Mouse (Mus musculus): ENCODE data around the gene Osbpl3. TPM values are rescaled to one million over a fixed set of nuclear protein-coding genes. Genes with fewer than 3 reads are reported as not detected.
"Not testable (repeated sequence)": the region's sequence is repeated elsewhere in the genome, so short reads cannot be mapped to it uniquely, and the experiment has no call there.

Osbpl3 gene
- polyA plus RNA-seq, 1 experiment, result 23.3 TPM

DNA sequence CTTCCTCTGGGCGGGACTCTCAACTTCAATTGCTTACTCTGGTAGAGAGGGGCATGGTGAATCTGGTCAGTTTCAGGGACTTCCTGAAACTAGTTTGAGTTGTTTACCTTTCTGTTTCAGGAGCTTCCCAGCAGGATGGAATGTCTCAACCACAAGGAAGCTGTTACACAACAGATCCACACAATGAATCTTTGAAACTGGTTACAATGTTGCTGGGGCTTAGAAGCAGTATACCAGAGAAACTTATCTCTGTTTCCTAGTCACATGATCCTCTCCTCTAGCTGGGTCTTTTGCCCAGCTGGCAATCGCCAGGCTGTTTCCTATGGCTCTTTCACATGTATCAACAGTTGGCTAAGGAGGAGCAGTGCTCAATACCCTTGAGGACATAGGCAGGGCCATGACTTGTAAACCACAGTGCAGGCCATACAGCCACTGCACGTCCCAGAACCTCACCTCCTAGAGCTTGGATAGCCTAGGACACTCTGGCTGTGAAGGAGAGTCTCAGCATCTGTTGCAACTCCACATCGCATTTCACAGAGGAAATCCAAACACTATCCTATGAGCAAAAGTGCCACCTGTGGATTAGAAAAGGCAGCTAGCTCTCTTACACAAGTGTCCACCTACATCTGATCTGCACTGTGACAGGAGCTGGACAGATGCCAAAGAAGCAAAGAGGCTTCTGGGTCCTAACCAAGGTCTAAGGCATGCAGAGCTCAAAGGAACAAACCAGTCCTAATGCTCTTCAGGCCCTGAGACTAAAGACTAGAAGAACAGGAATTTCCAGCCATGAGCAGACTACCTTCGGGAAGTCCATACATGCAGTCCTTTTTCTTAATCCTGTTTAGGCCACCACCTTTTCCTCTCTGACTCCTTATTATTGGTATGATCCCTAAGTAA is 14.8 kb downstream of the Osbpl3 start:
- no peaks in the 10 kb centered on the region; the same call in 1 of the 2 replicates for H3K9me3 ChIP-seq (replicated peaks; ENCODE audit: control insufficient read depth, insufficient read depth, low read length, poor library complexity, severe bottlenecking)
- no peak overlapping the region for H3K9ac ChIP-seq (ENCODE audit: low read depth, poor library complexity, severe bottlenecking)
- H3K27ac ChIP-seq (ENCODE audit: insufficient read depth, low read length), result no peak overlapping the region
- no peak overlapping the region for H3K4me3 ChIP-seq (ENCODE audit: low read depth, low read length)
- H3K36me3 ChIP-seq (ENCODE audit: control insufficient read depth, insufficient read depth, low read length, poor library complexity, severe bottlenecking), result no peaks in the 10 kb centered on the region
- H3K27me3 ChIP-seq (ENCODE audit: control insufficient read depth, insufficient read depth, low read length, poor library complexity, severe bottlenecking), result no peaks in the 10 kb centered on the region
- TF ChIP-seq CTCF (IDR thresholded peaks at IDR 0.05; ENCODE audit: low read depth, low read length) (no peak), POLR2A (IDR thresholded peaks at IDR 0.05; ENCODE audit: insufficient read depth, low read length) (no peak), EP300 (IDR thresholded peaks at IDR 0.05; ENCODE audit: insufficient read depth, low read depth, low read length) (no peak)
- no peaks in the 10 kb centered on the region for H3K4me1 ChIP-seq (ENCODE audit: control insufficient read depth, insufficient read depth, low read length)

DNA sequence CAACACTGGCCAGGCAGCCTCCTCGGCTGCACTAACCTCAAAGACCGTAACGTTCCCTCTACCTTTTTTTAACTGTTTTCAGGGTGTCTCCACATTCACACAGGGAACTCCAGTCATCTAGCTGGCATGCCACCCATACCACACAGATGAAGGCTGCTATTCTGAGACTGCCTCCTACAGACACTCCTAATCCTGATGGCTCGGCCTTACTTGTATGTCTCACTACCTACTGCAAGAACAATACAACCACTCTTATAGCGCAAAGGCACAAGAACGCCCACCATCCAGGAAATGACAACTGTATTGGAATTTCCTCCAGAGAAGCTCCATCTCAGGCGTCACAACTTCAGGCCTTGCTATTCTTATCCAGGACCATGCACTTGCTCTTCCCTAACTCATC is 15.8 kb downstream of the Osbpl3 start:
- no peaks in the 10 kb centered on the region for H3K4me1 ChIP-seq (ENCODE audit: control insufficient read depth, insufficient read depth, low read length)
- H3K27me3 ChIP-seq (ENCODE audit: control insufficient read depth, insufficient read depth, low read length, poor library complexity, severe bottlenecking), result no peaks in the 10 kb centered on the region
- no peak overlapping the region for H3K4me3 ChIP-seq (ENCODE audit: low read depth, low read length)
- no peaks in the 10 kb centered on the region for H3K9me3 ChIP-seq (replicated peaks; ENCODE audit: control insufficient read depth, insufficient read depth, low read length, poor library complexity, severe bottlenecking)
- no peaks in the 10 kb centered on the region for H3K36me3 ChIP-seq (ENCODE audit: control insufficient read depth, insufficient read depth, low read length, poor library complexity, severe bottlenecking)
- H3K9ac ChIP-seq (ENCODE audit: low read depth, poor library complexity, severe bottlenecking), result no peak overlapping the region
- no peak overlapping the region for H3K27ac ChIP-seq (ENCODE audit: insufficient read depth, low read length)
- TF ChIP-seq EP300 (IDR thresholded peaks at IDR 0.05; ENCODE audit: insufficient read depth, low read depth, low read length) (no peak), POLR2A (IDR thresholded peaks at IDR 0.05; ENCODE audit: insufficient read depth, low read length) (no peak), CTCF (IDR thresholded peaks at IDR 0.05; ENCODE audit: low read depth, low read length) (no peak)

DNA sequence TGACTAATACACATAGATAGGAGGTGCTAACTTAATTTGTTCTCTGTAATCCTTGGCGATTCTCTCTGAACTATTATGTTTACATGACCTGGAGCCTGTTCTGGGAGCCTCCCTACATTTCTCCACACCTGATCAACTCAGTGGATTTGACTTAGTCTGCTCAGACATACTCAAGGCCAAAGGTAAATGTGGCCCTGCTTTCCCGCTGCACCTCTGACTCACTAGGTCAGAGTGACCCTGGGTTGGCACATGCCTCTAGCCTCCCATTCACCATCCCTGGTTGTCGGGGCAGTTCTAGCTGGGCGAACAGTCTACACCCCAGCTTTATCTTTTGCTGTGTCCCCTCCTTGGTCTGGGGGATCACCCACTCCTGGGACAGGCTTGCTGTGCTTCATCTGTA is 17.1 kb downstream of the Osbpl3 start:
- H3K27ac ChIP-seq (ENCODE audit: insufficient read depth, low read length); H3K9ac ChIP-seq (ENCODE audit: low read depth, poor library complexity, severe bottlenecking); H3K9me3 ChIP-seq (replicated peaks; ENCODE audit: control insufficient read depth, insufficient read depth, low read length, poor library complexity, severe bottlenecking); H3K27me3 ChIP-seq (ENCODE audit: control insufficient read depth, insufficient read depth, low read length, poor library complexity, severe bottlenecking); H3K4me3 ChIP-seq (ENCODE audit: low read depth, low read length); H3K4me1 ChIP-seq (ENCODE audit: control insufficient read depth, insufficient read depth, low read length); H3K36me3 ChIP-seq (ENCODE audit: control insufficient read depth, insufficient read depth, low read length, poor library complexity, severe bottlenecking): not testable (repeated sequence)

DNA sequence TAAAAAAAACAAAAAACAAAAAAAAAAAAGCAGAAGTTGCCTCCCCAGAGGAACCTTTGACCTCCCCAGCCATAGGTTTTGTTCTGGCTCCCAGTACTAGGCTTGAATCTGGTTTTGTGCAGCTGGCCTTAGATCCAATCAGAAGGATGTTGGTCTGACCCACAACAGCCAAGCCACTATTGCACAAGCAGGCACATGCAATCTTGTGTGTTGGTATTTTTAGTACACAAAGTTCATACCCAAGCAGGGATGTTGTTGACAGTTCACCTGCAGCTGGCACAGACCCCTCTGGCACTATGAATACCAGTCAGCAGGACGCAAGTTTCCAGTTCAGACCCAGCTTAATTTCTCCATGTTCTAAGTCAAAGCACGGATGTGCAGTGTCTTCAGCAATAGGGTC is 18.2 kb downstream of the Osbpl3 start:
- no peak for TF ChIP-seq CTCF (IDR thresholded peaks at IDR 0.05; ENCODE audit: low read depth, low read length)
- TF ChIP-seq POLR2A (IDR thresholded peaks at IDR 0.05; ENCODE audit: insufficient read depth, low read length), result no peak
- no peak for TF ChIP-seq EP300 (IDR thresholded peaks at IDR 0.05; ENCODE audit: insufficient read depth, low read depth, low read length)
- Histone ChIP-seq H3K9ac (ENCODE audit: low read depth, poor library complexity, severe bottlenecking) (no peak overlapping the region), H3K9me3 (replicated peaks; ENCODE audit: control insufficient read depth, insufficient read depth, low read length, poor library complexity, severe bottlenecking) (no peaks in the 10 kb centered on the region), H3K27ac (ENCODE audit: insufficient read depth, low read length) (no peak overlapping the region), H3K4me1 (ENCODE audit: control insufficient read depth, insufficient read depth, low read length) (no peaks in the 10 kb centered on the region), H3K27me3 (ENCODE audit: control insufficient read depth, insufficient read depth, low read length, poor library complexity, severe bottlenecking) (no peaks in the 10 kb centered on the region), H3K4me3 (ENCODE audit: low read depth, low read length) (no peak overlapping the region), H3K36me3 (ENCODE audit: control insufficient read depth, insufficient read depth, low read length, poor library complexity, severe bottlenecking) (no peaks in the 10 kb centered on the region)

DNA sequence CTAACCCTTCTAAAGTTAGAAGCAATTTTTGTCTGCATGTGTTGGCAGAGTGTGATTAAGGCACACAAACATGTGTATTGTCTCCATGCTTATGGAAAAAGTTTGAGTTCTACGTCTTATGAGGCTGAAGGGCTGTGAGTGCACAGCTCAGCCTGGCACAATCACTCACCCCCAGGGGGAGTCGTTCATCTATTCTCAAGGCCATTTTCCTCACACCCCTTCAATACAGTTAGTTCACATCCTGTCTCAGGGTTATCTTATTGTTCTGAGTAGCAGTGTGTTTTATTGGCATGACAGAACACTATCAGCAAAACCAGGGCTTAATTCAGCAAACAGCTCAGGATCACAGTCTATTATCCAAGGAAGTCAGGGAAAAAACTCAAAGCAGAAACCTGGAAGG is 19.3 kb downstream of the Osbpl3 start:
- Histone ChIP-seq H3K4me1 (ENCODE audit: control insufficient read depth, insufficient read depth, low read length) (no peaks in the 10 kb centered on the region), H3K9me3 (replicated peaks; ENCODE audit: control insufficient read depth, insufficient read depth, low read length, poor library complexity, severe bottlenecking) (no peaks in the 10 kb centered on the region), H3K27ac (ENCODE audit: insufficient read depth, low read length) (no peak overlapping the region), H3K9ac (ENCODE audit: low read depth, poor library complexity, severe bottlenecking) (no peak overlapping the region), H3K4me3 (ENCODE audit: low read depth, low read length) (no peak overlapping the region), H3K36me3 (ENCODE audit: control insufficient read depth, insufficient read depth, low read length, poor library complexity, severe bottlenecking) (no peaks in the 10 kb centered on the region), H3K27me3 (ENCODE audit: control insufficient read depth, insufficient read depth, low read length, poor library complexity, severe bottlenecking) (no peaks in the 10 kb centered on the region)
- TF ChIP-seq CTCF (IDR thresholded peaks at IDR 0.05; ENCODE audit: low read depth, low read length) (no peak), POLR2A (IDR thresholded peaks at IDR 0.05; ENCODE audit: insufficient read depth, low read length) (no peak), EP300 (IDR thresholded peaks at IDR 0.05; ENCODE audit: insufficient read depth, low read depth, low read length) (no peak)

DNA sequence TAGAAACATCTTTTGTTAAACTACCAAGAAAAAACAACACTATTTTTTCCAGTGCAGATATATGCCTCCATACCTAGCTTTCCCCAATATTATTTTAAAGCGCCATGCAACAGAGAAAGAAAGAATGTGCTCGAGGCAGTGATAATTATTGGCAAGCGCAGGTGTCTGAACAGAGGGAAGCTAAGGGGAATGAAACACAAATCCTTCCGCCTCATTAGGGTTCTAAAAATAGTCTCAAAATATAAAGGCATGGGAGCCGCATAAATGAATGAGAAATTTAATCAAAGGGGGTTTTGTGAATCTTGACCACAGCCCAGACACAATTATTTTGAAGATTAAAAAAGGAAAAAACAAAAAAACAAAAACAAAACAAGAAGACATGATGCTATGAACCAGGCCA is 23.5 kb downstream of the Osbpl3 start:
- H3K9me3 ChIP-seq (replicated peaks; ENCODE audit: control insufficient read depth, insufficient read depth, low read length, poor library complexity, severe bottlenecking), result no peaks in the 10 kb centered on the region
- H3K27ac ChIP-seq (ENCODE audit: insufficient read depth, low read length), result no peak overlapping the region
- no peak overlapping the region for H3K9ac ChIP-seq (ENCODE audit: low read depth, poor library complexity, severe bottlenecking)
- no peaks in the 10 kb centered on the region for H3K27me3 ChIP-seq (ENCODE audit: control insufficient read depth, insufficient read depth, low read length, poor library complexity, severe bottlenecking)
- TF ChIP-seq POLR2A (IDR thresholded peaks at IDR 0.05; ENCODE audit: insufficient read depth, low read length) (no peak), CTCF (IDR thresholded peaks at IDR 0.05; ENCODE audit: low read depth, low read length) (no peak), EP300 (IDR thresholded peaks at IDR 0.05; ENCODE audit: insufficient read depth, low read depth, low read length) (no peak)
- H3K4me1 ChIP-seq (ENCODE audit: control insufficient read depth, insufficient read depth, low read length), result no peaks in the 10 kb centered on the region
- no peak overlapping the region for H3K4me3 ChIP-seq (ENCODE audit: low read depth, low read length)
- H3K36me3 ChIP-seq (ENCODE audit: control insufficient read depth, insufficient read depth, low read length, poor library complexity, severe bottlenecking), result no peaks in the 10 kb centered on the region

Measured in ES-Bruce4 (cell line).